Mouse (Mus musculus): Measurements from ENCODE around the gene Spink8. TPM values are rescaled to one million over a fixed set of nuclear protein-coding genes. Genes with fewer than 3 reads are reported as not detected.
"Not testable (repeated sequence)": the region's sequence is repeated elsewhere in the genome, so short reads cannot be mapped to it uniquely, and the experiment has no call there.

Gene Spink8
- not detected in 2 replicates for total RNA-seq (2014; fragmentation: Nextera tagmentation)
- total RNA-seq (2017): 15.7 and 16.0 TPM in 2 replicates
- polyA plus RNA-seq (2012): not detected in 2 replicates

DNA sequence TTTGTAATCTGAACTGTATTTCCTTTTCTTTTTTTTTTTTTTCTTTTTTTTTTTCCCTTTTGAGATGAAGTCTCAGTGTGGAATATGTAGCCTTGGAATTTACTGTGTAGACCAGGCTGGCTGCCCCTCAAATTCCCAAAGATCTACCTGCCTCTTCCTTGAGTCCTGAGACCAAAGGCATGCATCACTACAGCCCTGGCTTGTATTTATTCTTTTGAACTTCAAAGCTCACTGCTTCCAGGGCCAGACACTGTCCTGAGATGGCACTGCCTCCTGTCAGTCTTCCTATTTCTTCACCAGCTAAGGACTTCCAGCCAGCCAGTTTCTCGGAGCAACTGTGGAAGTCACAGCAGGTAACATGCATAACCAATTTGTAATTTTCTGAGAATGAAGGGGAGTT lies at the start of gene Spink8:
Gene Spink8, plus strand, starts transcription at position 301 of the 400 bp plus-strand sequence.
- Histone ChIP-seq H3K36me3 (replicated peaks) (no peaks in the 10 kb centered on the region), H3K4me1 (ENCODE audit: insufficient read depth, low read depth, low read length) (peaks cover 7% of the 10 kb centered on the region; the same call in 1 of the 2 replicates), H3K4me3 (ENCODE audit: low read depth, low read length) (no peak within 1 kb of the TSS), H3K9me3 (replicated peaks) (no peaks in the 10 kb centered on the region), H3K27me3 (ENCODE audit: insufficient read depth, low read length) (peaks cover 5% of the 10 kb centered on the region; the same call in 1 of the 2 replicates)
- TF ChIP-seq POLR2AphosphoS5 (IDR thresholded peaks at IDR 0.05; ENCODE audit: insufficient replicate concordance, low read depth, low read length) (no peak), GATA1 (IDR thresholded peaks at IDR 0.05; ENCODE audit: borderline replicate concordance, low read length) (no peak), CTCF (IDR thresholded peaks at IDR 0.05; ENCODE audit: low read depth, low read length) (no peak), GATA2 (IDR thresholded peaks at IDR 0.05; ENCODE audit: borderline replicate concordance, low read depth, low read length) (no peak), TAL1 (conservative IDR thresholded peaks at IDR 0.05; ENCODE audit: low read depth, low read length) (no peak)
- DNase-seq (ENCODE audit: low spot score) (no peak), ATAC-seq (ENCODE audit: extremely low read depth, insufficient number of reproducible peaks, low FRiP score, poor library complexity, severe bottlenecking) (no peak)

DNA sequence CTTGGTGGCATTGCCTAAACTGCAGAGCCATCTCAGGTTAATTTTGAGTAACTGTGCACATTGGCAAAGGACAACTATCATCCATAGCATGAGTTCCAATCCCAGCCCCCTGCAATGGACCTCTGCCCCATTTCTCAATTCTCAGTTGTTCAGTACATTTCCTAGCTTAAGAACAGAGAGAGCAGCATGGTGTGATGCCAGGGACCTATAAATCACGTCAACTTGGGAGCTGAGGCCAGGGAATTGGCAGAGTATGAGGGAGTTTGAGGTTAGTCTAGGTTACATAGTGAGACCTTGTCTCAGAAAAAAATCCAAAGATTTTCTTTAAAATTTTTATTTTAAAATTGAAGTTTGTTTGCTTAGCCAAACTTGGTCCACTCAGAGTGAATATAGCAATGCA lies 45.2 kb upstream of the Spink8 start:
- ATAC-seq (ENCODE audit: extremely low read depth, insufficient number of reproducible peaks, low FRiP score, poor library complexity, severe bottlenecking); DNase-seq (ENCODE audit: low spot score); H3K4me3 ChIP-seq (ENCODE audit: low read depth, low read length): not testable (repeated sequence)

DNA sequence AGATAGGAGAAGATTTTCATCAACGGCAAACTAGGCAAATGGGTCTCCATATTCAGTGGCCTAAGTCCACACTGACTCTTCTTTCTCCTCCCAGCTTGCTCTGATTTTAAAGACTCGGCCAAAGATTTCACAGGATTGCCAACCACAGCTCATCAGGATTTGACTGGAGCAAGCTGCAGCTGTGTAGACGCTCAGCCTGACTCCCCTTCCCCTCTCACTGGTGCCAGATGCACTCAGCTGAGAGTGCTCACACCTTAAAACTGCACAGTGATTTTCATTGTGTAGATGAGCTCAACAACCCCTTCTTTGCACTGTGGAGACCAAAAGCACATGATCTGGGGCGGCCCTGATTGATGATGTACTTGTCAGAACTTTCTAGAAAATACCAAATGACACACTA lies 21.5 kb upstream of the Spink8 start, which contains the start of gene Fbxw27:
Gene Fbxw27, minus strand, starts transcription at position 101 of the 400 bp plus-strand sequence.
- not testable (repeated sequence) for H3K9me3 ChIP-seq (replicated peaks); ATAC-seq (ENCODE audit: extremely low read depth, insufficient number of reproducible peaks, low FRiP score, poor library complexity, severe bottlenecking); H3K4me1 ChIP-seq (ENCODE audit: insufficient read depth, low read depth, low read length); H3K36me3 ChIP-seq (replicated peaks); H3K27me3 ChIP-seq (ENCODE audit: insufficient read depth, low read length); DNase-seq (ENCODE audit: low spot score); H3K4me3 ChIP-seq (ENCODE audit: low read depth, low read length)

More for the DNA sequence above, 45.2 kb upstream of the Spink8 start:
- H3K9me3 ChIP-seq (replicated peaks); H3K36me3 ChIP-seq (replicated peaks); H3K4me1 ChIP-seq (ENCODE audit: insufficient read depth, low read depth, low read length); H3K27me3 ChIP-seq (ENCODE audit: insufficient read depth, low read length): not testable (repeated sequence)

DNA sequence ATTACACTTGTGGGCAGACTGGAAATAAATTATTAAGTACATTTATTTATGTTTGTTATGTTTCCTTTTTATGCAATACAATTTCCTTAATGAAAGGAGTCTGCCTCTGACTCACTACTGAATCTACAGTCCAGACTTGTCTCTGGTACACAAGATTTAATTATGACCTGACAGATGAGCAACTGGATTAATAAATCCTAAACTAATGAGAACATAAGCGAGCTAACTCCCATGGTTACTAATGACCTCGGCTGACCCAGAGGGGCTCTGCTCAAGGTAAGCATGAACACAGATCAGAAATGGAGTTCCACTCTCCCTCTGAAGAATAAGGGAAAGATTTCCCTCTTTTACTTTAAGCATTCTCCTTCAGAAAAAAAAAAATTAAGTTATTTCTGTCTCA lies 16.9 kb upstream of the Spink8 start:
- no peak for DNase-seq (ENCODE audit: low spot score)
- no peaks in the 10 kb centered on the region for H3K4me1 ChIP-seq (ENCODE audit: insufficient read depth, low read depth, low read length)
- H3K27me3 ChIP-seq (ENCODE audit: insufficient read depth, low read length): no peaks in the 10 kb centered on the region
- no peak for ATAC-seq (ENCODE audit: extremely low read depth, insufficient number of reproducible peaks, low FRiP score, poor library complexity, severe bottlenecking)
- H3K36me3 ChIP-seq (replicated peaks): no peaks in the 10 kb centered on the region
- no peak overlapping the region for H3K4me3 ChIP-seq (ENCODE audit: low read depth, low read length)
- no peak for TF ChIP-seq GATA1 (IDR thresholded peaks at IDR 0.05; ENCODE audit: borderline replicate concordance, low read length)
- TF ChIP-seq POLR2AphosphoS5 (IDR thresholded peaks at IDR 0.05; ENCODE audit: insufficient replicate concordance, low read depth, low read length): no peak
- no peak for TF ChIP-seq TAL1 (conservative IDR thresholded peaks at IDR 0.05; ENCODE audit: low read depth, low read length)
- no peak for TF ChIP-seq GATA2 (IDR thresholded peaks at IDR 0.05; ENCODE audit: borderline replicate concordance, low read depth, low read length)
- TF ChIP-seq CTCF (IDR thresholded peaks at IDR 0.05; ENCODE audit: low read depth, low read length): no peak
- H3K9me3 ChIP-seq (replicated peaks): no peaks in the 10 kb centered on the region

DNA sequence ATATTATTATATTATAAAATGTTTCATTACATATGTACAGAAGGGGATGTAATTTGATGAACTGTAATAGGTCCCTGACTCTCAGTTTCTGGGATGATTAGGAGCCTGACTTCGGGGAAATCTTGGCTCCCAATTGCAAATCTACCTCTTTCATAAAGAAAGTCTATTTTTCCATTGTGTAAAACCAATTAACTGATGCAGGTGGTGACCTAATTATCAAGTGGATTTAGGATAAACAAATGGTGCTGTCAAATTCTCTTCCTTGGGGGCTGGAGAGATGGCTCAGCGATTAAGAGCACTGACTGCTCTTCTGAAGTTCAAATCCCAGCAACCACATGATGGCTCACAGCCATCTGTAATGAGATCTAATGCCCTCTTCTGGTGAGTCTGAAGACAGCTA lies 16.3 kb upstream of the Spink8 start:
- H3K4me3 ChIP-seq (ENCODE audit: low read depth, low read length): no peak overlapping the region
- no peaks in the 10 kb centered on the region for H3K4me1 ChIP-seq (ENCODE audit: insufficient read depth, low read depth, low read length)
- TF ChIP-seq CTCF (IDR thresholded peaks at IDR 0.05; ENCODE audit: low read depth, low read length): no peak
- no peak for TF ChIP-seq GATA2 (IDR thresholded peaks at IDR 0.05; ENCODE audit: borderline replicate concordance, low read depth, low read length)
- TF ChIP-seq POLR2AphosphoS5 (IDR thresholded peaks at IDR 0.05; ENCODE audit: insufficient replicate concordance, low read depth, low read length): no peak
- no peak for TF ChIP-seq TAL1 (conservative IDR thresholded peaks at IDR 0.05; ENCODE audit: low read depth, low read length)
- no peak for TF ChIP-seq GATA1 (IDR thresholded peaks at IDR 0.05; ENCODE audit: borderline replicate concordance, low read length)
- H3K27me3 ChIP-seq (ENCODE audit: insufficient read depth, low read length): no peaks in the 10 kb centered on the region
- no peak for ATAC-seq (ENCODE audit: extremely low read depth, insufficient number of reproducible peaks, low FRiP score, poor library complexity, severe bottlenecking)
- no peaks in the 10 kb centered on the region for H3K9me3 ChIP-seq (replicated peaks)
- no peak for DNase-seq (ENCODE audit: low spot score)
- H3K36me3 ChIP-seq (replicated peaks): no peaks in the 10 kb centered on the region

DNA sequence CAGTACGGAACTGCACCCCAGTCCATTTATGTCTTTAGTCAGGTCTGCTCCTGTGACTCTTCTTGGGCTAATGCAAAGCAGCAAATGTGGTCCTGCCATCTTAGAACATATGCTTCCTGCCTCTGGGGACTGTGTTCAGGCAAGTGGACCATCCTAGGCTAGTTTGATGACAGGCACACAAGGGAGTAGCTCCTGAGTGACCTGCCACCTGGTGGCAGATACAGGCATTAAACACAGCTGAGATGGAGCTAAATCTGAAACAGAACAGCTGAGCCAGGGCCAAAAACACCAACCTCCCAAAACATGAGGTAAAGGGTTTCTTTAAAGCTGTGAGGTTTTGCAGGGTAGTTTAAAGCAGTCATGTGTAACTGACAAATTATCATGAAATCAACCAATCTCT lies 14.0 kb upstream of the Spink8 start:
- H3K4me1 ChIP-seq (ENCODE audit: insufficient read depth, low read depth, low read length): no peaks in the 10 kb centered on the region
- no peak overlapping the region for H3K4me3 ChIP-seq (ENCODE audit: low read depth, low read length)
- H3K36me3 ChIP-seq (replicated peaks): no peaks in the 10 kb centered on the region
- DNase-seq (ENCODE audit: low spot score) (peak; percentile 15), ATAC-seq (ENCODE audit: extremely low read depth, insufficient number of reproducible peaks, low FRiP score, poor library complexity, severe bottlenecking) (no peak)
- TF ChIP-seq GATA1 (IDR thresholded peaks at IDR 0.05; ENCODE audit: borderline replicate concordance, low read length) (no peak), CTCF (IDR thresholded peaks at IDR 0.05; ENCODE audit: low read depth, low read length) (peak; percentile 28; the same call in 1 of the 2 replicates), GATA2 (IDR thresholded peaks at IDR 0.05; ENCODE audit: borderline replicate concordance, low read depth, low read length) (no peak), TAL1 (conservative IDR thresholded peaks at IDR 0.05; ENCODE audit: low read depth, low read length) (no peak), POLR2AphosphoS5 (IDR thresholded peaks at IDR 0.05; ENCODE audit: insufficient replicate concordance, low read depth, low read length) (no peak)
- no peaks in the 10 kb centered on the region for H3K9me3 ChIP-seq (replicated peaks)
- no peaks in the 10 kb centered on the region for H3K27me3 ChIP-seq (ENCODE audit: insufficient read depth, low read length)

DNA sequence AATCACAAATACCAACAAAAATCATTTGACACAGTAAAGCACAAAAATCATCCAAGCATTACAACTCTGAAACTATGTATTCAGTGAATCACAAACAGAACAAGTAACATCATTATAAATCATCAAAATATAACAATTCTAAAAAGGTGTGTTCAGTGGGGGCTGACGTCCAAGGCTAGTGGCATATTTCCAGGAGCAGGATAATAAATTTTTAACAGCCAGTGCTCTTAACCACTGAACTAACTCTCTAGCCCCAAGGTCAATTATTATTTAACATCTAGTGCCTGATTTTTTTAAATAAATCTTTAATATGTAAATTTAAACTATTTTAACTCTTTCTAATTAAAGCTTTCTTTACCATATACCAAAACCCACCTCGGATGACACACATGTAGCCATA lies 6.5 kb upstream of the Spink8 start:
- DNase-seq (ENCODE audit: low spot score); H3K4me1 ChIP-seq (ENCODE audit: insufficient read depth, low read depth, low read length); H3K27me3 ChIP-seq (ENCODE audit: insufficient read depth, low read length); H3K36me3 ChIP-seq (replicated peaks); ATAC-seq (ENCODE audit: extremely low read depth, insufficient number of reproducible peaks, low FRiP score, poor library complexity, severe bottlenecking); H3K9me3 ChIP-seq (replicated peaks); H3K4me3 ChIP-seq (ENCODE audit: low read depth, low read length): not testable (repeated sequence)

Data from G1E (cell line).